ENCODE assay signal across 11 mouse cellular contexts in the genomic region with DNA sequence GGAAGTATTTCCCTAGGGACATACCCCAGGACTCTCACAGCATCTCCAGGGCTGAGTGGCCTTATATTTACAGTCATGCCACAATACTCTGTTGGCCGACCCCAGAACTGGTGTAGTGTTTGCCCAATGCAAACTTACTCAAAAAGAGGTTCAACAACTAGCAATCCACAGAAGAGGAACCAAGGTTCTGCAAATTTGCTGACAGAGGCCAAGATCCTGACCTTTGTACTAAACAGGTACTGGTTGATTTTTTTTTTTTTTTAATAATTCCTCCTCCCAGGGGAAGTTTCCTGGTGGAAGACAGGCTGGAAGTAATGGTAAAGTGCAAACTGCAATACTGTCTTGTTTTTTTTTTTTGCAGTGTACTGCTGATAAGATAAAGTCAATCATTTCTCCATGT. TPM values are rescaled to one million over a fixed set of nuclear protein-coding genes. Genes with fewer than 3 reads are reported as not detected.
"Had no signal": no experiment of that assay in that cellular context is flagged by ENCODE, and none has a peak within 500 bp of the region (broad histone marks: within the 10 kb centered on the region; RNA-seq: fewer than 3 reads in every experiment).

No protein-coding gene starts in this region.

- ATAC-seq: midbrain, embryonic 15.5 days had no signal

- H3K9me3 ChIP-seq: kidney, embryonic 15.5 days; limb, embryonic 15.5 days; midbrain, embryonic 10.5 days; midbrain, embryonic 15.5 days; neural tube, embryonic 12.5 days had no signal

- DNase-seq: kidney, postnatal 14 days; layer of hippocampus, adult 9-11 months; layer of hippocampus, postnatal 36 days had no signal

- H3K27me3 ChIP-seq: limb, embryonic 15.5 days; midbrain, embryonic 15.5 days; neural tube, embryonic 12.5 days had no signal

- H3K27ac ChIP-seq: kidney, embryonic 15.5 days; limb, embryonic 15.5 days; midbrain, embryonic 10.5 days; midbrain, embryonic 15.5 days; neural tube, embryonic 12.5 days; stomach, postnatal 0 days had no signal

- H3K4me3 ChIP-seq: midbrain, embryonic 10.5 days; midbrain, embryonic 15.5 days; neural tube, embryonic 12.5 days had no signal

- H3K9ac ChIP-seq: kidney, embryonic 15.5 days; limb, embryonic 15.5 days; midbrain, embryonic 15.5 days; neural tube, embryonic 12.5 days had no signal

- H3K36me3 ChIP-seq: kidney, embryonic 15.5 days; limb, embryonic 15.5 days; midbrain, embryonic 10.5 days; midbrain, embryonic 15.5 days; neural tube, embryonic 12.5 days had no signal

- H3K4me2 ChIP-seq: midbrain, embryonic 15.5 days had no signal

RNA-seq across cellular contexts. Expression of a gene that starts 1.6 kb away (rescaled TPM):
- total RNA-seq: megakaryocyte, adult 5-6 weeks; monocyte, adult 5-6 weeks had no signal
